ENCODE assay signal across 15 mouse cellular contexts in the genomic region with DNA sequence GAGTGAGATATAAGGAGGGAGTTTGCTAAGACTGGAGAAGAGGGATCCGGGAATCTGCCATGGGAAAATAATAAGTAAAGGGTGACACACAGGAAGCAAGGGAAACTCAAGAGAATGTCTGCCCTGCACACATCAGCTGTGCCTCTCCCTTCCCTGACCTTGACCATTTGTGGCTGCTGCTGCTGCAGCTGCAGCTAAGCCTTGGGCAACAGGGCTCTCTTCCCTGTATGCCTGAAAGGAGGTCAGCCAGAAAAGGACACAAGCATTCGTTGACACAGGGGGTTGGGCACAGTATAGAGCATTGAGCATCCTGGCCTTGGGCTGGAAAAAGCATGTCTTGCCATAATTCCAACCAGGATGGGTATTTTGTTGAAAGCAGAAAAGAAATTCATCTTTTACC.
DNase-seq lines count a peak whose midpoint lies in the region; ATAC-seq and TF ChIP-seq lines count a peak whose summit lies in the region.
"Had no signal": no experiment of that assay in that cellular context is flagged by ENCODE, and none has a peak within 500 bp of the region (broad histone marks: within the 10 kb centered on the region; RNA-seq: fewer than 3 reads in every experiment).

No protein-coding gene starts in this region.

- 22% methylated on average over 2 of the region's 2 CpGs for WGBS in heart, adult 2 months
- 53% methylated on average over 2 of the region's 2 CpGs for WGBS in heart, postnatal 0 days

- no peak for TF ChIP-seq CTCF in heart, adult 2 months (IDR thresholded peaks at IDR 0.05)
- TF ChIP-seq CTCF in heart, postnatal 0 days (IDR thresholded peaks at IDR 0.05; ENCODE audit: low read depth), result no peak
- no peak for TF ChIP-seq CTCF in testis, adult 2 months (IDR thresholded peaks at IDR 0.05; ENCODE audit: control insufficient read depth, insufficient read depth, insufficient replicate concordance, low read depth, low read length)

- no peak for DNase-seq in heart, adult 2 months
- DNase-seq in heart, postnatal 25 days (ENCODE audit: low spot score), result no peak
- no peak for DNase-seq in heart, postnatal 0 days (ENCODE audit: low spot score)
- no peak for DNase-seq in heart, postnatal 36 days
- no peak for DNase-seq in testis, postnatal 14 days (ENCODE audit: low spot score)
- no peak for DNase-seq in urinary bladder, postnatal 4 days (ENCODE audit: low spot score in 2 of 2)
- DNase-seq: cerebellum, adult 2 months; kidney, adult 9 months; kidney, postnatal 4 days; lung, postnatal 14 days had no signal

- TF ChIP-seq EP300 in heart, adult 2 months (IDR thresholded peaks at IDR 0.05; ENCODE audit: insufficient read depth, low read depth, low read length), result no peak
- no peak for TF ChIP-seq EP300 in heart, postnatal 0 days (IDR thresholded peaks at IDR 0.05; ENCODE audit: low read depth)

- no peaks in the 10 kb centered on the region for H3K9me3 ChIP-seq in heart, postnatal 0 days (replicated peaks; ENCODE audit: control insufficient read depth, low read length)

- H3K79me2 ChIP-seq in heart, adult 2 months (replicated peaks; ENCODE audit: control insufficient read depth, insufficient read depth, low read length), result no peaks in the 10 kb centered on the region

- H3K27me3 ChIP-seq in heart, adult 2 months (ENCODE audit: control insufficient read depth, insufficient read depth, low read length), result no peaks in the 10 kb centered on the region
- H3K27me3 ChIP-seq in heart, postnatal 0 days (ENCODE audit: control insufficient read depth, insufficient read depth, low read length), result no peaks in the 10 kb centered on the region
- H3K27me3 ChIP-seq in testis, adult 2 months (ENCODE audit: control insufficient read depth, insufficient read depth, low read length), result no peaks in the 10 kb centered on the region
- H3K27me3 ChIP-seq: Patski had no signal

- H3K36me3 ChIP-seq in heart, adult 2 months (ENCODE audit: control insufficient read depth, insufficient read depth, low read length), result no peaks in the 10 kb centered on the region
- H3K36me3 ChIP-seq in heart, postnatal 0 days (replicated peaks; ENCODE audit: control insufficient read depth, insufficient read depth, low read length), result no peaks in the 10 kb centered on the region
- no peaks in the 10 kb centered on the region for H3K36me3 ChIP-seq in testis, adult 2 months (ENCODE audit: control insufficient read depth, insufficient read depth, low read length)

- no peak overlapping the region for H3K9ac ChIP-seq in heart, adult 2 months (ENCODE audit: low read depth, low read length)
- H3K9ac ChIP-seq in heart, postnatal 0 days (replicated peaks; ENCODE audit: low read depth, low read length), result no peak overlapping the region

- H3K4me3 ChIP-seq in heart, adult 2 months, result no peak overlapping the region
- H3K4me3 ChIP-seq in heart, postnatal 0 days (ENCODE audit: low read depth, low read length), result no peak overlapping the region
- no peak overlapping the region for H3K4me3 ChIP-seq in testis, adult 2 months (ENCODE audit: control insufficient read depth, low read depth, low read length)
- H3K4me3 ChIP-seq: erythroblast, embryonic 14.5 days had no signal

- no peak for ATAC-seq in heart, postnatal 0 days (ENCODE audit: insufficient read depth, low read depth)
- ATAC-seq: activated CD4-positive, CD25-positive, alpha-beta regulatory T cell, adult 4 months; forebrain, embryonic 14.5 days; Patski had no signal

- peaks cover 11% of the 10 kb centered on the region for H3K4me1 ChIP-seq in heart, adult 2 months (ENCODE audit: control insufficient read depth, insufficient read depth, low read length)
- H3K4me1 ChIP-seq in heart, postnatal 0 days (ENCODE audit: control insufficient read depth, insufficient read depth), result peaks cover 45% of the 10 kb centered on the region
- peaks cover 2% of the 10 kb centered on the region; the same call in 1 of the 2 replicates for H3K4me1 ChIP-seq in testis, adult 2 months (ENCODE audit: control insufficient read depth, insufficient read depth, low read length)

- TF ChIP-seq POLR2A in heart, adult 2 months (IDR thresholded peaks at IDR 0.05; ENCODE audit: insufficient read depth, low read depth, low read length), result no peak
- TF ChIP-seq POLR2A in testis, adult 2 months (IDR thresholded peaks at IDR 0.05; ENCODE audit: control insufficient read depth, low read depth, low read length), result no peak

- peak overlapping the region; percentile 80 for H3K27ac ChIP-seq in heart, adult 2 months
- H3K27ac ChIP-seq in heart, postnatal 0 days (ENCODE audit: low read depth), result peak overlapping the region; percentile 67
- 0 out of 2 replicates have a peak overlapping the region, but pooled peaks have one; percentile 30 for H3K27ac ChIP-seq in testis, adult 2 months (ENCODE audit: control insufficient read depth, insufficient read depth, low read depth, low read length)

- H3K4me2 ChIP-seq in heart, postnatal 0 days (ENCODE audit: low read depth, low read length), result no peak overlapping the region

- intact Hi-C loops in heart, adult 2 months (cut with DNase I), result loop anchor here (5.0 kb wide), 1 partner anchor 100 kb away; no protein-coding TSS in a partner anchor
- intact Hi-C loops in heart, postnatal 25 days (cut with DNase I), result no loop called here
- intact Hi-C loops in heart, postnatal 36 days (cut with DNase I), result no loop called here

Comparison
In these comparisons a context has a peak if more than half of its experiments do, and no peak if none do; other contexts are left out.
1. H3K27ac ChIP-seq: peak in every context shown above with its lines; median percentile 80 in heart, adult 2 months; 67 in heart, postnatal 0 days; 30 in testis, adult 2 months.